Mouse (Mus musculus): ENCODE measurements around the gene Spin2g. TPM values are rescaled to one million over a fixed set of nuclear protein-coding genes. Genes with fewer than 3 reads are reported as not detected.
"Not testable (repeated sequence)": the region's sequence is repeated elsewhere in the genome, so short reads cannot be mapped to it uniquely, and the experiment has no call there.

The Spin2g gene
- not detected for total RNA-seq (2022)

- not testable (repeated sequence) for DNase-seq (ENCODE audit: low spot score in 2 of 2)
Measured at GRCm38 (mm10) chrX:34238633-34239032, at the start of gene Spin2g. Spin2g (minus strand) TSS chrX:34238733.

Other genes with a start within 250 kb of the Spin2g start
- gene Btbd35f9, start 77.2 kb downstream of the Spin2g start, total RNA-seq (2022): not detected
- gene Btbd35f8, start 211.8 kb upstream of the Spin2g start, total RNA-seq (2022): not detected